Mouse (Mus musculus): ENCODE measurements around the gene 1600014C10Rik. TPM values are rescaled to one million over a fixed set of nuclear protein-coding genes. Genes with fewer than 3 reads are reported as not detected.

1600014C10Rik gene
- polyA plus RNA-seq, 1 experiment from 2014 or later, result 15.5 TPM

- no peak for DNase-seq (ENCODE audit: low spot score)
- no peak overlapping the region for H3K4me3 ChIP-seq
- H3K27ac ChIP-seq (replicated peaks), result no peak overlapping the region
- 64% methylated on average over 21 of the region's 21 CpGs for WGBS
- H3K27me3 ChIP-seq (replicated peaks; ENCODE audit: low read depth, poor library complexity, severe bottlenecking), result peaks cover under 1% of the 10 kb centered on the region
- no peaks in the 10 kb centered on the region for H3K36me3 ChIP-seq (replicated peaks)
- peaks cover 12% of the 10 kb centered on the region for H3K4me1 ChIP-seq
- no peaks in the 10 kb centered on the region for H3K9me3 ChIP-seq
Measured at GRCm38 (mm10) chr7:38166930-38167645, 15.9 kb upstream of the 1600014C10Rik start.

- Histone ChIP-seq H3K36me3 (replicated peaks) (no peaks in the 10 kb centered on the region), H3K4me3 (no peak overlapping the region), H3K27ac (replicated peaks) (no peak overlapping the region), H3K27me3 (replicated peaks; ENCODE audit: low read depth, poor library complexity, severe bottlenecking) (peaks cover 5% of the 10 kb centered on the region), H3K9me3 (no peaks in the 10 kb centered on the region), H3K4me1 (peaks cover 12% of the 10 kb centered on the region)
- WGBS, result 16% methylated on average over 11 of the region's 11 CpGs
- DNase-seq (ENCODE audit: low spot score), result peak; percentile 65
Measured at GRCm38 (mm10) chr7:38167724-38168141, 15.3 kb upstream of the 1600014C10Rik start.

- H3K27me3 ChIP-seq (replicated peaks; ENCODE audit: low read depth, poor library complexity, severe bottlenecking), result peaks cover 38% of the 10 kb centered on the region
- peaks cover 13% of the 10 kb centered on the region for H3K4me1 ChIP-seq
- DNase-seq (ENCODE audit: low spot score), result peak; percentile 46
- H3K4me3 ChIP-seq, result peak overlapping the region; percentile 53
- peak overlapping the region; percentile 90 for H3K27ac ChIP-seq (replicated peaks)
- no peaks in the 10 kb centered on the region for H3K9me3 ChIP-seq
- no peaks in the 10 kb centered on the region for H3K36me3 ChIP-seq (replicated peaks)
- WGBS, result 13% methylated on average over 14 of the region's 14 CpGs
Measured at GRCm38 (mm10) chr7:38173871-38174270, 9.1 kb upstream of the 1600014C10Rik start.

GRCm38 (mm10) chr7:38174321-38175148, 8.5 kb upstream of the 1600014C10Rik start:
- peaks cover 13% of the 10 kb centered on the region for H3K4me1 ChIP-seq
- peak overlapping the region; percentile 53 for H3K4me3 ChIP-seq
- H3K27me3 ChIP-seq (replicated peaks; ENCODE audit: low read depth, poor library complexity, severe bottlenecking), result peaks cover 38% of the 10 kb centered on the region
- H3K36me3 ChIP-seq (replicated peaks), result no peaks in the 10 kb centered on the region
- no peaks in the 10 kb centered on the region for H3K9me3 ChIP-seq
- 10% methylated on average over 31 of the region's 31 CpGs for WGBS
- peak overlapping the region; percentile 90 for H3K27ac ChIP-seq (replicated peaks)
- peak; percentile 68 for DNase-seq (ENCODE audit: low spot score)

- Histone ChIP-seq H3K4me3 (no peak overlapping the region), H3K9me3 (no peaks in the 10 kb centered on the region), H3K27ac (replicated peaks) (no peak overlapping the region), H3K4me1 (peaks cover 13% of the 10 kb centered on the region), H3K36me3 (replicated peaks) (no peaks in the 10 kb centered on the region), H3K27me3 (replicated peaks; ENCODE audit: low read depth, poor library complexity, severe bottlenecking) (peaks cover 38% of the 10 kb centered on the region)
- DNase-seq (ENCODE audit: low spot score), result no peak
- 73% methylated on average over 3 of the region's 3 CpGs for WGBS
Measured at GRCm38 (mm10) chr7:38176056-38176455, 7.0 kb upstream of the 1600014C10Rik start.

- DNase-seq (ENCODE audit: low spot score), result no peak
- H3K4me1 ChIP-seq, result peaks cover 20% of the 10 kb centered on the region
- no peaks in the 10 kb centered on the region for H3K9me3 ChIP-seq
- no peak overlapping the region for H3K4me3 ChIP-seq
- peaks cover 13% of the 10 kb centered on the region for H3K27me3 ChIP-seq (replicated peaks; ENCODE audit: low read depth, poor library complexity, severe bottlenecking)
- H3K36me3 ChIP-seq (replicated peaks), result no peaks in the 10 kb centered on the region
- WGBS, result 76% methylated on average over 3 of the region's 3 CpGs
- no peak overlapping the region for H3K27ac ChIP-seq (replicated peaks)
Measured at GRCm38 (mm10) chr7:38179896-38180295, 3.1 kb upstream of the 1600014C10Rik start.

GRCm38 (mm10) chr7:38181366-38181765, 1.7 kb upstream of the 1600014C10Rik start:
- peaks cover 20% of the 10 kb centered on the region for H3K4me1 ChIP-seq
- H3K4me3 ChIP-seq, result no peak overlapping the region
- no peak overlapping the region for H3K27ac ChIP-seq (replicated peaks)
- no peaks in the 10 kb centered on the region for H3K9me3 ChIP-seq
- 83% methylated on average over 2 of the region's 2 CpGs for WGBS
- no peaks in the 10 kb centered on the region for H3K36me3 ChIP-seq (replicated peaks)
- no peak for DNase-seq (ENCODE audit: low spot score)
- no peaks in the 10 kb centered on the region for H3K27me3 ChIP-seq (replicated peaks; ENCODE audit: low read depth, poor library complexity, severe bottlenecking)

- no peaks in the 10 kb centered on the region for H3K36me3 ChIP-seq (replicated peaks)
- under 1% methylated on average over 11 of the region's 11 CpGs for WGBS
- H3K4me1 ChIP-seq, result peaks cover 20% of the 10 kb centered on the region
- no peaks in the 10 kb centered on the region for H3K27me3 ChIP-seq (replicated peaks; ENCODE audit: low read depth, poor library complexity, severe bottlenecking)
- H3K27ac ChIP-seq (replicated peaks), result peak overlapping the region; percentile 90; the same call in 1 of the 2 replicates
- no peaks in the 10 kb centered on the region for H3K9me3 ChIP-seq
- peak; percentile 89 for DNase-seq (ENCODE audit: low spot score)
- peak overlapping the region; percentile 78 for H3K4me3 ChIP-seq
Measured at GRCm38 (mm10) chr7:38182596-38182961, 438 bp upstream of the 1600014C10Rik start.

GRCm38 (mm10) chr7:38183709-38184417, 846 bp downstream of the 1600014C10Rik start:
- 5% methylated on average over 36 of the region's 36 CpGs for whole genome bisulfite sequencing
- peak overlapping the region; percentile 90 for H3K27ac ChIP-seq (replicated peaks)
- H3K36me3 ChIP-seq (replicated peaks), result peaks cover 4% of the 10 kb centered on the region; the same call in 1 of the 2 replicates
- peaks cover 20% of the 10 kb centered on the region for H3K4me1 ChIP-seq
- H3K9me3 ChIP-seq, result no peaks in the 10 kb centered on the region
- H3K27me3 ChIP-seq (replicated peaks; ENCODE audit: low read depth, poor library complexity, severe bottlenecking), result no peaks in the 10 kb centered on the region
- H3K4me3 ChIP-seq, result peak overlapping the region; percentile 78
- DNase-seq (ENCODE audit: low spot score), result peak; percentile 90

- 79% methylated on average over 1 of the region's 1 CpGs for WGBS
- no peak for DNase-seq (ENCODE audit: low spot score)
Measured at GRCm38 (mm10) chr7:38184418-38184745, 1.4 kb downstream of the 1600014C10Rik start.

GRCm38 (mm10) chr7:38184786-38185185, 1.8 kb downstream of the 1600014C10Rik start:
- 0 out of 2 replicates have a peak overlapping the region, but pooled peaks have one; percentile 11 for H3K4me3 ChIP-seq

More at GRCm38 (mm10) chr7:38184418-38184745, 1.4 kb downstream of the 1600014C10Rik start:
- Histone ChIP-seq H3K4me1 (peaks cover 20% of the 10 kb centered on the region), H3K27me3 (replicated peaks; ENCODE audit: low read depth, poor library complexity, severe bottlenecking) (no peaks in the 10 kb centered on the region), H3K36me3 (replicated peaks) (peaks cover 5% of the 10 kb centered on the region; the same call in 1 of the 2 replicates), H3K9me3 (no peaks in the 10 kb centered on the region), H3K4me3 (peak overlapping the region; percentile 78), H3K27ac (replicated peaks) (no peak overlapping the region)

GRCm38 (mm10) chr7:38186861-38187260, 3.8 kb downstream of the 1600014C10Rik start:
- Histone ChIP-seq H3K9me3 (no peaks in the 10 kb centered on the region), H3K4me3 (no peak overlapping the region), H3K36me3 (replicated peaks) (peaks cover 16% of the 10 kb centered on the region), H3K27me3 (replicated peaks; ENCODE audit: low read depth, poor library complexity, severe bottlenecking) (no peaks in the 10 kb centered on the region), H3K27ac (replicated peaks) (no peak overlapping the region), H3K4me1 (peaks cover 20% of the 10 kb centered on the region)
- WGBS, result 73% methylated on average over 4 of the region's 4 CpGs
- DNase-seq (ENCODE audit: low spot score), result no peak

More at GRCm38 (mm10) chr7:38184786-38185185, 1.8 kb downstream of the 1600014C10Rik start:
- Histone ChIP-seq H3K27me3 (replicated peaks; ENCODE audit: low read depth, poor library complexity, severe bottlenecking) (no peaks in the 10 kb centered on the region), H3K27ac (replicated peaks) (no peak overlapping the region), H3K36me3 (replicated peaks) (peaks cover 7% of the 10 kb centered on the region), H3K9me3 (no peaks in the 10 kb centered on the region), H3K4me1 (peaks cover 20% of the 10 kb centered on the region)
- no peak for DNase-seq (ENCODE audit: low spot score)
- WGBS, result 88% methylated on average over 6 of the region's 6 CpGs
